Comparison of ENCODE assay signal across 8 mouse cellular contexts in the genomic region with DNA sequence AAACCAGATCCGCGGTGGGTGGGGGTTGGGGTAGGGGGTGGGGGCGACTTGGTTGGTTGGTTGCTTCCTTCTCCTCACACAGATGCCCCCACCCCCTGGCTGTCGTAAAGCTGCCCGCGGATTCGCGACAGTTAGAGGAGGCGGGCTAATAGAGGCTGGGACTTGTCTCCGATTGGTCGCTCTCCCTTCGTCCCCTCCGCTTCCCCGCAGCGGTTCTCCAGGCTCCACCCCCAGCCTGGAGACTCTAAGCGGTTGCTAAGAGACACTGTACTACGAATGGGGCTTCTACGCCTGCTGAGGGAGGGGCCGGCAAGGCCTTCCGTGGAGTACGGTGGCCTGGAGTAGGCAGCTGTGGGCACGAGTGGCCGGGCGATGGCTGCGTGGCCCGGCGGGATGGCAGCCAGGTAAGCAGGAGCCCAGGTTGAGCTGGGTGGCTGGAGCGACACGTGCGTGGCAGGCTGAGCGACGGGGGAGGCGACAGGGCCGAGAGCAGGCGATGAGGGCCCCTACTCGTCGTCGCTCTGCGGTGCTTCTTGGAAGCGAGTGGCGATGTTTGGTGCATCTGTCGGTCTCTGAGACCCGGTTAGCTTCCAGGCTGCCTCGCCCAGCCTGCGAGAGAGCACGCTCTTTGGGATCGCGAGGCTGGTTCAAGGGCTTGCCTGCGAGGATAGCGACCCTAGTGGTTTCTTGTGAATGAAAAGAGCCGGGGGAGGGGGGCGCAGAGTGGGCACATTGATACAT. TPM values are rescaled to one million over a fixed set of nuclear protein-coding genes. Genes with fewer than 3 reads are reported as not detected.
DNase-seq lines count a peak whose midpoint lies in the region; ATAC-seq lines count a peak whose summit lies in the region.

Gene Lins1 (plus strand): TSS at position 270 of the 741 bp plus-strand sequence.

- peaks cover 10% of the 10 kb centered on the region for H3K4me1 ChIP-seq in intestine, embryonic 14.5 days (replicated peaks; ENCODE audit: control insufficient read depth, insufficient read depth, low read length)

- H3K9ac ChIP-seq in intestine, embryonic 14.5 days (ENCODE audit: low read length), result peak within 1 kb of the TSS; percentile 75

- under 1% methylated on average over 52 of the region's 52 CpGs for WGBS in intestine, embryonic 14.5 days

- H3K4me3 ChIP-seq in intestine, embryonic 14.5 days (ENCODE audit: low read depth, low read length), result peak within 1 kb of the TSS; percentile 79

- DNase-seq in adrenal gland, adult 18-20 months (ENCODE audit: low spot score in 2 of 2), result peak; percentile 83 to 88
- peak; percentile 99 for DNase-seq in embryo, embryonic 11 days
- DNase-seq in gastrocnemius, postnatal 25 days, result peak; percentile 100
- peak; percentile 95 for DNase-seq in intestine, embryonic 14.5 days (ENCODE audit: low spot score)
- peak; percentile 98 to 99 for DNase-seq in left cerebral cortex, postnatal 14 days (ENCODE audit: low spot score in 2 of 2)
- peak; percentile 100 for DNase-seq in mesoderm, embryonic 11.5 days (ENCODE audit: low read depth, low spot score)
- peak; percentile 98 to 99 for DNase-seq in right cerebral cortex, postnatal 36 days (ENCODE audit: low spot score in 2 of 2)
- DNase-seq in yolk sac, embryonic 10.5 days (ENCODE audit: low spot score), result peak; percentile 100

- peaks cover 18% of the 10 kb centered on the region for H3K36me3 ChIP-seq in intestine, embryonic 14.5 days (ENCODE audit: control insufficient read depth, insufficient read depth, low read length)

- peak; percentile 99 for ATAC-seq in intestine, embryonic 14.5 days (replicated peaks; ENCODE audit: low FRiP score, low TSS enrichment, low read depth)

- H3K9me3 ChIP-seq in intestine, embryonic 14.5 days (ENCODE audit: control insufficient read depth, low read length), result no peaks in the 10 kb centered on the region

- intact Hi-C loops in left cerebral cortex, postnatal 14 days (cut with DNase I), result no loop called here

- peak within 1 kb of the TSS; percentile 97 for H3K4me2 ChIP-seq in intestine, embryonic 14.5 days (ENCODE audit: low read length)

- H3K27ac ChIP-seq in intestine, embryonic 14.5 days (ENCODE audit: low read depth), result peak within 1 kb of the TSS; percentile 82

- no peaks in the 10 kb centered on the region for H3K27me3 ChIP-seq in intestine, embryonic 14.5 days (replicated peaks; ENCODE audit: control insufficient read depth, insufficient read depth, low read length)

RNA-seq across cellular contexts. Expression of gene Lins1, which starts in this region (rescaled TPM):
- 1 to 10 TPM; 9.5 to 9.6 TPM for total RNA-seq in adrenal gland, adult 18-20 months (2021)
- total RNA-seq in gastrocnemius, postnatal 25 days (2021), result 1 to 10 TPM; 2.9 to 3.5 TPM
- 19.3 and 20.5 TPM in 2 replicates for polyA plus RNA-seq in intestine, embryonic 14.5 days (2014; fragmentation: Nextera tagmentation; extraction: Ambion mirVana)
- 1 to 10 TPM; 9.0 to 9.2 TPM for total RNA-seq in left cerebral cortex, postnatal 14 days (2021)

Comparison
In these comparisons a context has a peak if more than half of its experiments do, and no peak if none do; other contexts are left out.
1. Peak in every context shown above with its lines: DNase-seq, ATAC-seq, H3K4me3 ChIP-seq and H3K27ac ChIP-seq.